Mouse (Mus musculus) liver, adult 2 months (tissue): Measurements from ENCODE around the gene Prickle2.

ENCODE experiments used
- CTCF ChIP-seq: fragments of 200-500 bp; IDR thresholded peaks from 2 replicates; pipeline ENCODE4 v1.5.1; 2011; ENCODE audit warnings: low read depth, low read length, control low read depth
- POLR2A ChIP-seq: fragments of 200-500 bp; IDR thresholded peaks from 2 replicates; pipeline ENCODE4 v1.6.1; 2011; ENCODE audit warnings: low read length, control low read depth; ENCODE audit not compliant: insufficient read depth; ENCODE audit errors: extremely low read depth

- TF ChIP-seq CTCF: no peak
- no peak for TF ChIP-seq POLR2A
Observed at GRCm38 (mm10) chr6:92687317-92687716, 18.6 kb downstream of the Prickle2 start.
